Mouse (Mus musculus) neural tube, embryonic 11.5 days (tissue): ENCODE data around the gene Unc5c. TPM values are rescaled to one million over a fixed set of nuclear protein-coding genes. Genes with fewer than 3 reads are reported as not detected.

Experiments
- ATAC-seq: fragments of 200-750 bp; cut with Nextera tagmentation; 2 replicates; pipeline ENCODE4 v1.8.0; 2017; ENCODE audit warnings: moderate number of reproducible peaks, mild to moderate bottlenecking, moderate TSS enrichment, moderate library complexity; ENCODE audit not compliant: insufficient read depth, low FRiP score, low TSS enrichment
- DNase-seq: peaks from one replicate; pipeline ENCODE4 v3.0.0-alpha.2; 2015; ENCODE audit warnings: low spot score
- H3K27ac ChIP-seq: fragments of 300-500 bp; sonication (generic); 2 replicates; pipeline ENCODE4 v1.5.1; 2014; ENCODE audit warnings: low read depth, mild to moderate bottlenecking, low read length
- H3K27me3 ChIP-seq: fragments of 300-500 bp; sonication (generic); 2 replicates; pipeline ENCODE4 v1.6.1; 2014; ENCODE audit warnings: mild to moderate bottlenecking, low read length, mixed read lengths; ENCODE audit not compliant: control insufficient read depth, insufficient read depth
- H3K36me3 ChIP-seq: fragments of 300-500 bp; sonication (generic); 2 replicates; pipeline ENCODE4 v1.6.1; 2014; ENCODE audit warnings: mild to moderate bottlenecking, low read length, moderate library complexity, mixed read lengths; ENCODE audit not compliant: control insufficient read depth, insufficient read depth
- H3K4me1 ChIP-seq: fragments of 300-500 bp; sonication (generic); 2 replicates; pipeline ENCODE4 v1.6.1; 2014; ENCODE audit warnings: low read length, mixed read lengths; ENCODE audit not compliant: control insufficient read depth, insufficient read depth
- H3K4me2 ChIP-seq: fragments of 300-500 bp; sonication (generic); 2 replicates; pipeline ENCODE4 v1.6.1; 2014; ENCODE audit warnings: low read depth, mild to moderate bottlenecking, moderate library complexity
- H3K4me3 ChIP-seq: fragments of 300-500 bp; sonication (generic); 2 replicates; pipeline ENCODE4 v1.5.1; 2014; ENCODE audit warnings: low read depth, low read length
- H3K9ac ChIP-seq: fragments of 300-500 bp; sonication (generic); 2 replicates; pipeline ENCODE4 v1.6.1; 2014; ENCODE audit warnings: mild to moderate bottlenecking, low read length
- H3K9me3 ChIP-seq: fragments of 300-500 bp; sonication (generic); 2 replicates; pipeline ENCODE4 v1.6.1; 2016; ENCODE audit warnings: low read length; ENCODE audit not compliant: control insufficient read depth
- WGBS: fragments of 180-500 bp; shearing (Covaris S2); extraction: QIAGEN DNeasy Blood & Tissue Kit; methylation state at CpG from one replicate; pipeline ENCODE4 v1.1.7; 2014; 5-methylcytosine and 5-hydroxymethylcytosine counted together
- polyA plus RNA-seq: library from polyadenylated mRNA; unstranded; fragments of >200 nt; fragmentation: Nextera tagmentation; extraction: Ambion mirVana; gene quantifications from 2 replicates; pipeline ENCODE4 v1.2.1, GENCODE M21; 2014

The Unc5c gene
- polyA plus RNA-seq, 1 experiment from 2014 or later, result 17.5 TPM

GRCm38 (mm10) chr3:141493000-141493399, 28.0 kb downstream of the Unc5c start:
- Histone ChIP-seq H3K4me2 (no peak overlapping the region), H3K9ac (no peak overlapping the region), H3K4me1 (peaks cover 6% of the 10 kb centered on the region; the same call in 1 of the 2 replicates), H3K9me3 (no peaks in the 10 kb centered on the region), H3K27ac (no peak overlapping the region), H3K36me3 (no peaks in the 10 kb centered on the region), H3K4me3 (no peak overlapping the region), H3K27me3 (no peaks in the 10 kb centered on the region)
- 68% methylated on average over 3 of the region's 3 CpGs for WGBS
- ATAC-seq (no peak), DNase-seq (no peak)

- ATAC-seq (no peak), DNase-seq (no peak)
- no peaks in the 10 kb centered on the region for H3K9me3 ChIP-seq
- H3K4me3 ChIP-seq, result no peak overlapping the region
- no peaks in the 10 kb centered on the region for H3K36me3 ChIP-seq
- no peaks in the 10 kb centered on the region for H3K4me1 ChIP-seq
- no peaks in the 10 kb centered on the region for H3K27me3 ChIP-seq
- no peak overlapping the region for H3K27ac ChIP-seq
- 68% methylated on average over 4 of the region's 4 CpGs for WGBS
- no peak overlapping the region for H3K9ac ChIP-seq
- no peak overlapping the region for H3K4me2 ChIP-seq
Measured at GRCm38 (mm10) chr3:141498348-141499056, 33.5 kb downstream of the Unc5c start.

GRCm38 (mm10) chr3:141501845-141502505, 37.0 kb downstream of the Unc5c start:
- DNase-seq (no peak), ATAC-seq (no peak)
- Histone ChIP-seq H3K36me3 (no peaks in the 10 kb centered on the region), H3K4me2 (no peak overlapping the region), H3K27ac (no peak overlapping the region), H3K9ac (no peak overlapping the region), H3K27me3 (no peaks in the 10 kb centered on the region), H3K9me3 (no peaks in the 10 kb centered on the region), H3K4me1 (no peaks in the 10 kb centered on the region), H3K4me3 (no peak overlapping the region)
- 66% methylated on average over 4 of the region's 4 CpGs for WGBS

DNA sequence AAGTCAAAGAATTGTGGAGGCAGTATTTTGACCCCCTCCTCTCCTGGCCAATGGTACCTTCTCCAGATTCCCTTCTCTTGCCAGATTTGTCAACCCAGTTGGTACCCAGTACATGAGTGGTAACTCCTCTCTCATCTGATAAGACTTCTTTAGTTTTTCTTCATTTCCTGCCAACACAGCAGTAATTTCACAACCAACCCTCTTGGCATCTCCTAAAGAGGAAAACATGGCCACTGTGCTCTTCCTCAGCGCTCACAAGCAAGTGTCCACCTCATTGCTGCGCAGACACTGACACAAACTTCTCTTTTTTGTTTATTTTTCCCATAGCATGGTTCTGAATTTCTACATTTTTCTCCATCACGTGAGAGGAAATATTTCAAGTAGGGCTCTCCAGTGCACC, 38.3 kb downstream of the Unc5c start:
- Histone ChIP-seq H3K27me3 (no peaks in the 10 kb centered on the region), H3K9me3 (no peaks in the 10 kb centered on the region), H3K36me3 (no peaks in the 10 kb centered on the region), H3K4me1 (no peaks in the 10 kb centered on the region), H3K9ac (no peak overlapping the region), H3K27ac (no peak overlapping the region), H3K4me2 (no peak overlapping the region), H3K4me3 (no peak overlapping the region)
- ATAC-seq, result no peak
- DNase-seq, result no peak
- 80% methylated on average over 3 of the region's 3 CpGs for WGBS

GRCm38 (mm10) chr3:141509772-141510171, 44.8 kb downstream of the Unc5c start:
- Histone ChIP-seq H3K4me1 (no peaks in the 10 kb centered on the region), H3K9ac (no peak overlapping the region), H3K27me3 (no peaks in the 10 kb centered on the region), H3K9me3 (no peaks in the 10 kb centered on the region), H3K36me3 (no peaks in the 10 kb centered on the region), H3K4me2 (no peak overlapping the region), H3K27ac (no peak overlapping the region), H3K4me3 (no peak overlapping the region)
- WGBS, result 40% methylated on average over 1 of the region's 1 CpGs
- ATAC-seq (no peak), DNase-seq (no peak)

DNA sequence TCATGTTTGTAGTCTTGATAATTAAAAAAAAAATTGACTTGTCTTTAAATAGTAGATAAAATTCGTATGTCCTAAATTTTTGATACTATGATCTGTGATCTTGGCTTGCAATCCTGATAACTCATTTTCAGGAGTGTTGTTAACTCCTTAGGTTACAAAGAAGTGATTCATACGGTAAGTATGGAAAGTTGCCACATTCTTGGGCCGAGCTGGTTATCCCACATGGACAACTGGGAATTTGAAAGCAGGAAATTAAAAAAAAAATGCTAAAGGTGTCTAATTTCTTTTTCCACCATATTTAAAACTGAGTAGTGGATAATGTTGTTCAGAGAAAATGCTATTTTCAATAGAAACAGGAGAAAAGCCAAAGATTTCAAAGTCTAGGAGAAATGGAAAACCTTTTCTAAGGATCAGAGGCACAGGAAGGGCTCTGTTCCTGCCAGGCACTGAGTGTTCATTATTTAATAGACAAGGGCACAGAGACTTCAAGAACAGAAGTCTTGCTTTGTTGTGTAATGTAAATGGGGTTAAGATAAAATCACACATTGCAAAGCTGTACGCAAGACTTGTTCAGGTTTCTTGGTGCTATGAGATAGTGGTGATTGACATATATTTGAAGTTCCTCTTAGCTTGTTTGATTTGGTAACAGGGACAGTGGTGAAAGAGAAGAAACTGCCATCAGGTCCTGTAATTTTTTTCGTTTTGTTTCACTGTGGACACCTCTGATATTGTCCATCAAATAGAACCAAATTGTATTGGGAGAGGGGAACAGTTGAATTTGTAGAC, 46.4 kb downstream of the Unc5c start:
- WGBS, result 77% methylated on average over 5 of the region's 5 CpGs
- H3K36me3 ChIP-seq, result no peaks in the 10 kb centered on the region
- no peak overlapping the region for H3K4me3 ChIP-seq
- H3K4me2 ChIP-seq, result no peak overlapping the region
- no peak overlapping the region for H3K27ac ChIP-seq
- no peak for ATAC-seq
- DNase-seq, result no peak
- H3K4me1 ChIP-seq, result no peaks in the 10 kb centered on the region
- no peak overlapping the region for H3K9ac ChIP-seq
- H3K9me3 ChIP-seq, result no peaks in the 10 kb centered on the region
- no peaks in the 10 kb centered on the region for H3K27me3 ChIP-seq

DNA sequence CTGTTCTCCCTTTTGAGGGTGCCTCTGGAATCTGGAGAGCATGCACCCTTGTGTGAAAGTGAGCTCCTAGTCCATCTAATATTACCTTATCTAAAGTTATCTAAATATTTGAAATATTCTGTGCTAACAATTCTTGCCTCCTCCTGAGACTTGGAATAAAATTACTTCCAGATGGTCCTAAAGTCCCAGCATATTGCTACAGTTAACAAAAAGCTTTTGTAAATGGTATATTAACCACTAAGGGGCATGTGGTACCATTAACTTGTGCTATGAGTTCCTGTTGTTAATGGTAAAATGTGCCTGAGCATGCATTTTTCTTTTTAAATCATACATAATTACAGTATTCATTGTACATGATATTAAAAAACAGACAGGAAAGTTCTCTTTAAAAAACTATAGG, 63.7 kb downstream of the Unc5c start:
- ATAC-seq, result no peak
- DNase-seq, result no peak
- H3K4me2 ChIP-seq, result no peak overlapping the region

GRCm38 (mm10) chr3:141529599-141529998, 64.6 kb downstream of the Unc5c start:
- ATAC-seq, result no peak
- Histone ChIP-seq H3K9me3 (no peaks in the 10 kb centered on the region), H3K4me1 (no peaks in the 10 kb centered on the region), H3K36me3 (no peaks in the 10 kb centered on the region), H3K9ac (no peak overlapping the region), H3K4me2 (no peak overlapping the region), H3K4me3 (no peak overlapping the region), H3K27ac (no peak overlapping the region), H3K27me3 (no peaks in the 10 kb centered on the region)
- no peak for DNase-seq

More for the DNA sequence above, 63.7 kb downstream of the Unc5c start:
- no peak overlapping the region for H3K4me3 ChIP-seq
- H3K36me3 ChIP-seq, result no peaks in the 10 kb centered on the region
- H3K9me3 ChIP-seq, result no peaks in the 10 kb centered on the region
- no peaks in the 10 kb centered on the region for H3K27me3 ChIP-seq
- H3K27ac ChIP-seq, result no peak overlapping the region
- H3K4me1 ChIP-seq, result no peaks in the 10 kb centered on the region
- H3K9ac ChIP-seq, result no peak overlapping the region
